Mouse (Mus musculus): Measurements from ENCODE around the gene Dppa4. TPM values are rescaled to one million over a fixed set of nuclear protein-coding genes. Genes with fewer than 3 reads are reported as not detected.

Dppa4 gene
- polyA plus RNA-seq, 1 experiment from 2014 or later = not detected

Other genes starting within 250 kb of the Dppa4 start
- gene Dppa2, start 20.2 kb downstream of the Dppa4 start, polyA plus RNA-seq (2014; fragmentation: Nextera tagmentation; extraction: Ambion mirVana) = not detected in 2 replicates
- gene Gm5485, start 128.7 kb downstream of the Dppa4 start, polyA plus RNA-seq (2014; fragmentation: Nextera tagmentation; extraction: Ambion mirVana) = not detected in 2 replicates
- 0.15 and 0.28 TPM in 2 replicates for gene Morc1, start 147.5 kb downstream of the Dppa4 start, polyA plus RNA-seq (2014; fragmentation: Nextera tagmentation; extraction: Ambion mirVana)

Data from neural tube, embryonic 14.5 days (tissue).